Mouse (Mus musculus): ENCODE data around the gene Clca4a. TPM values are rescaled to one million over a fixed set of nuclear protein-coding genes. Genes with fewer than 3 reads are reported as not detected.

Clca4a gene
- not detected in 2 replicates for polyA plus RNA-seq (2014; fragmentation: Nextera tagmentation; extraction: Ambion mirVana)

DNA sequence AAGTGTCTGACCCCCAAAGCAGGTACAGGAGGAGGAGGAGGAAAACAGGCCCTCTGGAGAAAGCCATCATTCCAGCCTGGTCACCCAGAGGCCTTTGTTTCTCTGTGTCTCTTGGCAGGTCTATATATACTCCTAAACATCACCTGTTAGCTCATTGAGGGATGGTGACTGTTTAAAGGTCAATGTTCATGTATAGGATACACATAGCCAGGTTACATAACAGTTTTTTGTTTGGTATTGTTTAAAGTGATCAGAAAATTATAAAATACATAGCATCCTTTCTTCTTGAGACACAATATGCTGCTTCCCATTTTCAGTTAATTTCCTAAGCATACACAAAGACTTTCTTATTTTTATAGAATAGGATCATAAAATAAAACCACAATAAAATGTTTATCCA is at the start of gene Clca4a:
Gene Clca4a, minus strand, starts transcription at position 101 of the 400 bp plus-strand sequence.
- H3K36me3 ChIP-seq (ENCODE audit: control insufficient read depth, insufficient read depth, low read length) = no peaks in the 10 kb centered on the region
- no peaks in the 10 kb centered on the region for H3K9me3 ChIP-seq (ENCODE audit: control insufficient read depth, low read length)
- no peak within 1 kb of the TSS for H3K27ac ChIP-seq (ENCODE audit: low read depth, low read length)
- H3K4me2 ChIP-seq = no peak within 1 kb of the TSS
- H3K4me1 ChIP-seq (replicated peaks; ENCODE audit: control insufficient read depth, insufficient read depth, low read length) = no peaks in the 10 kb centered on the region
- no peak within 1 kb of the TSS for H3K4me3 ChIP-seq (ENCODE audit: low read depth, low read length)
- no peak for DNase-seq (ENCODE audit: low spot score)
- no peak within 1 kb of the TSS for H3K9ac ChIP-seq (ENCODE audit: low read depth, low read length)
- H3K27me3 ChIP-seq (replicated peaks; ENCODE audit: control insufficient read depth, insufficient read depth, low read length) = no peaks in the 10 kb centered on the region
- ATAC-seq (replicated peaks; ENCODE audit: low FRiP score) = no peak

DNA sequence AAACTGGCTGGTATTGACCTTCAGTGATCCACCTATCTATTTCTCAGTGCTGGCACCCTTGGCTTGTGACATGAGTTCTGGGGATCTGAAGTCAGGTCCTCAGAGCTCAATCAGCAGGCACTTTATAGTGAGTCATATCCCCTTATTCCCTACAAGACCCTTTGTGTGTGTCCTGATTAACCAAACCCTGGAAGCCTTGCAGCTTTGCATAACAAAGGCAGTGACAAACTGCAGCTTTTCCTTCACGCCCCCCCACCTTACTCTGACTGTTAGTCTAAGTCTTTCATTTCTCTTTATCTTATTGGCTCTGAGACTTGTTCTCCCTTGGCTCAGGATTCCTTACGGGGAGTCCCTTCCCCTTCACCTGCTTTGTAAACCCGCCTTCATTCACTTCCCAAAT is 43.0 kb upstream of the Clca4a start:
- Histone ChIP-seq H3K36me3 (ENCODE audit: control insufficient read depth, insufficient read depth, low read length) (no peaks in the 10 kb centered on the region), H3K4me3 (ENCODE audit: low read depth, low read length) (no peak overlapping the region), H3K9me3 (ENCODE audit: control insufficient read depth, low read length) (no peaks in the 10 kb centered on the region), H3K4me2 (no peak overlapping the region), H3K9ac (ENCODE audit: low read depth, low read length) (no peak overlapping the region), H3K4me1 (replicated peaks; ENCODE audit: control insufficient read depth, insufficient read depth, low read length) (no peaks in the 10 kb centered on the region), H3K27me3 (replicated peaks; ENCODE audit: control insufficient read depth, insufficient read depth, low read length) (no peaks in the 10 kb centered on the region), H3K27ac (ENCODE audit: low read depth, low read length) (no peak overlapping the region)
- WGBS = 81% methylated on average over 3 of the region's 3 CpGs
- no peak for ATAC-seq (replicated peaks; ENCODE audit: low FRiP score)
- no peak for DNase-seq (ENCODE audit: low spot score)

DNA sequence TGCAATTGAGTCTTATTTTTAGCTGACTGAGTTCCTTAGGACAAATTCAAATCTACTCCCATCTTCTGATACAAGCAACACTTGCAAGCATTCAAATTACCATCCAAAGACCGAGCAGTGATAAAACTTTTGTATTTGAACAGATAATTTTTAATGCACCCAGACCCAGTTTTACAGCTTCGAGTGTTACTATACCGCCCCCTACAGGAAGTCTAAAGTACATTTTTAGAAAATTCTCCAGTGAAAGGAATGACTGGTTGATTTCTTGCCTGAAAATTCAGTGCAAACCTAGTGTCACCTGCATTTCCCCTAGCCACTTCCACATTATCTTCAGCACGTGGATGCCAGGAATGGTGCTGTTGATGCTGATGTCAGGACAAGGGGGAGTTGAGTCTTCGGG is 29.6 kb upstream of the Clca4a start:
- no peaks in the 10 kb centered on the region for H3K36me3 ChIP-seq (ENCODE audit: control insufficient read depth, insufficient read depth, low read length)
- ATAC-seq (replicated peaks; ENCODE audit: low FRiP score) = no peak
- H3K4me3 ChIP-seq (ENCODE audit: low read depth, low read length) = no peak overlapping the region
- H3K27me3 ChIP-seq (replicated peaks; ENCODE audit: control insufficient read depth, insufficient read depth, low read length) = no peaks in the 10 kb centered on the region
- H3K4me2 ChIP-seq = no peak overlapping the region
- no peaks in the 10 kb centered on the region for H3K9me3 ChIP-seq (ENCODE audit: control insufficient read depth, low read length)
- no peak overlapping the region for H3K9ac ChIP-seq (ENCODE audit: low read depth, low read length)
- no peak overlapping the region for H3K27ac ChIP-seq (ENCODE audit: low read depth, low read length)
- no peaks in the 10 kb centered on the region for H3K4me1 ChIP-seq (replicated peaks; ENCODE audit: control insufficient read depth, insufficient read depth, low read length)
- WGBS = 36% methylated on average over 5 of the region's 5 CpGs
- no peak for DNase-seq (ENCODE audit: low spot score)

DNA sequence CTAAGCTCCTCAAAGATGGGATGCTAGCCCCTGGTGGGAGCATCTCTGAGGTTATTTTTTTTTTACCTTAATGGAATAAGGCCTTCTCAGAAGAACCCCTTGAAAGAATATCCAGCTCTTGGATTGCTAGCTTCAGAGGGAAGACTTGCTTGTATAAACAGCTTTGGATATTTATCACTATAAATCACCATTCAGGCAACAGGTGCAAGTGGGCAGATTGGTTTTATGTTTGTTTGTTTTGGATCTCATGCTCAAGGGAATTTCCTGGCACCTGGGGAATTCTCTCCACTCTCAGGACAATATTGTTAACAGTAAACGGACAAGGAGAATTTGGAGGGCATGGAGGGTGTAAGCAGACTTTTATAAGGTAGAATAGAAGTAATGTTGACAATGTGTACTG is 26.1 kb upstream of the Clca4a start:
- DNase-seq (ENCODE audit: low spot score) (no peak), ATAC-seq (replicated peaks; ENCODE audit: low FRiP score) (no peak)
- H3K27ac ChIP-seq (ENCODE audit: low read depth, low read length) = no peak overlapping the region
- WGBS = 61% methylated on average over 1 of the region's 1 CpGs
- H3K9ac ChIP-seq (ENCODE audit: low read depth, low read length) = no peak overlapping the region
- H3K4me2 ChIP-seq = no peak overlapping the region
- no peak overlapping the region for H3K4me3 ChIP-seq (ENCODE audit: low read depth, low read length)
- H3K27me3 ChIP-seq (replicated peaks; ENCODE audit: control insufficient read depth, insufficient read depth, low read length) = no peaks in the 10 kb centered on the region
- H3K4me1 ChIP-seq (replicated peaks; ENCODE audit: control insufficient read depth, insufficient read depth, low read length) = no peaks in the 10 kb centered on the region
- no peaks in the 10 kb centered on the region for H3K36me3 ChIP-seq (ENCODE audit: control insufficient read depth, insufficient read depth, low read length)
- no peaks in the 10 kb centered on the region for H3K9me3 ChIP-seq (ENCODE audit: control insufficient read depth, low read length)

DNA sequence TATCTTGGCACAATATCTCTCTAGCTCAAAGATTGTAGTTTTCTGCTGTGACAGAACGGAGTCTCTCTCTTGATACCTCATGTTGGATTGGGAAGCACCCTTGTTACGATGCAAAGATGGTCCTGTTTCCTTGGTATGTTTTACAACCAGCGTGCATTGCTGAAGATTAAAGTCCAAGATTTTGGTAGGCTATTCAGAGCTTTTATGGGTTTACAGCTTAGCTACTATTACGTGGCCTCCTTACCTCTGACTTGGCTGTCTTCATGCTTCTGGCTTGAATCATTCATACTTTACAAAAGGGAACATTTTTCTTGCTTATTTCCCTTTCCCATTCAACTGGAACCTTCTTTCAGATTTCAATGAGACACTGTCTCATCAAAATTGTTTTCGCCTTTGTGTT is 18.2 kb upstream of the Clca4a start:
- Histone ChIP-seq H3K4me3 (ENCODE audit: low read depth, low read length) (no peak overlapping the region), H3K36me3 (ENCODE audit: control insufficient read depth, insufficient read depth, low read length) (no peaks in the 10 kb centered on the region), H3K4me2 (no peak overlapping the region), H3K27ac (ENCODE audit: low read depth, low read length) (no peak overlapping the region), H3K27me3 (replicated peaks; ENCODE audit: control insufficient read depth, insufficient read depth, low read length) (no peaks in the 10 kb centered on the region), H3K4me1 (replicated peaks; ENCODE audit: control insufficient read depth, insufficient read depth, low read length) (no peaks in the 10 kb centered on the region), H3K9me3 (ENCODE audit: control insufficient read depth, low read length) (no peaks in the 10 kb centered on the region), H3K9ac (ENCODE audit: low read depth, low read length) (no peak overlapping the region)
- DNase-seq (ENCODE audit: low spot score) (no peak), ATAC-seq (replicated peaks; ENCODE audit: low FRiP score) (no peak)
- 81% methylated on average over 5 of the region's 5 CpGs for WGBS

DNA sequence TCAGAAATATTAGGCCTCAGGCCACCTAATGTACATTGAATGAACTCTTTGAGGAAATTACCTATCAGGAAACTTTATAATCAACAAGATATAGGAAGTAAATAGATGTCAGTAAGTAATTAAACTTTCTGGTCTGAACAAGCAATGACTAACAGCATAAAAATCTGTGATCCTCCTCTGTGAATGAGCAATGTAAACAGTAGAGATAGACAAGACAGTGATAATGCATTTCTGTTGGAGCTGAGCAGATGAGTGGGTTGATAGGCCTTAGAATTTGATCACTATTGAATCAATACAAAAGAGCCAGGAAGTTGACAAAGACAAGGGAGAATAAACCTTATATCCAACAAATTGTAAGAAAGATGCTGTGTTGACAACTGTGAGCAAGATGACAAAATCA is 17.8 kb upstream of the Clca4a start:
- DNase-seq (ENCODE audit: low spot score) = no peak
- no peak for ATAC-seq (replicated peaks; ENCODE audit: low FRiP score)
- Histone ChIP-seq H3K36me3 (ENCODE audit: control insufficient read depth, insufficient read depth, low read length) (no peaks in the 10 kb centered on the region), H3K9ac (ENCODE audit: low read depth, low read length) (no peak overlapping the region), H3K4me2 (no peak overlapping the region), H3K27ac (ENCODE audit: low read depth, low read length) (no peak overlapping the region), H3K9me3 (ENCODE audit: control insufficient read depth, low read length) (no peaks in the 10 kb centered on the region), H3K4me1 (replicated peaks; ENCODE audit: control insufficient read depth, insufficient read depth, low read length) (no peaks in the 10 kb centered on the region), H3K27me3 (replicated peaks; ENCODE audit: control insufficient read depth, insufficient read depth, low read length) (no peaks in the 10 kb centered on the region), H3K4me3 (ENCODE audit: low read depth, low read length) (no peak overlapping the region)

DNA sequence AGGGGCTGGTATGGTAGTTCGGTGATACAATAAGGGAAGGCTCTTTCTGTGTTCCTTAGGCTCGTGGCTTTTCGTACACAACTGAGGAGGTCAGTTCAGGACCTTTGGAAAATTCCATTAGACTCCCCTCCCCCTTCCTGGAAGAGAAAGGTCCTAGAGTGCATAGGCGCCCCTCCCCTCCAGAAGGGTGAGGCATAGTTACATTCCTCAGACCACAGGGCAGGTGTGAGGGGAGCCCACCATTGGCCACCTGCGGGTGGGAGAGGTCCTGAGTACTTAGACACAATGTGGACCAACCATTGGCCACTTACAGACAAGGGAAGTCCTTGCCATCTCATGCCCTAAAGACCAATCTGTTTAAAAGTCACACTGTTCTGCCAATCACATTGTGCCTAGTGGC is 11.0 kb upstream of the Clca4a start:
- no peaks in the 10 kb centered on the region for H3K36me3 ChIP-seq (ENCODE audit: control insufficient read depth, insufficient read depth, low read length)
- H3K27ac ChIP-seq (ENCODE audit: low read depth, low read length) = no peak overlapping the region
- no peak overlapping the region for H3K4me3 ChIP-seq (ENCODE audit: low read depth, low read length)
- ATAC-seq (replicated peaks; ENCODE audit: low FRiP score) (no peak), DNase-seq (ENCODE audit: low spot score) (no peak)
- 69% methylated on average over 5 of the region's 5 CpGs for WGBS
- no peaks in the 10 kb centered on the region for H3K9me3 ChIP-seq (ENCODE audit: control insufficient read depth, low read length)
- H3K27me3 ChIP-seq (replicated peaks; ENCODE audit: control insufficient read depth, insufficient read depth, low read length) = no peaks in the 10 kb centered on the region
- no peak overlapping the region for H3K4me2 ChIP-seq
- no peak overlapping the region for H3K9ac ChIP-seq (ENCODE audit: low read depth, low read length)
- no peaks in the 10 kb centered on the region for H3K4me1 ChIP-seq (replicated peaks; ENCODE audit: control insufficient read depth, insufficient read depth, low read length)

DNA sequence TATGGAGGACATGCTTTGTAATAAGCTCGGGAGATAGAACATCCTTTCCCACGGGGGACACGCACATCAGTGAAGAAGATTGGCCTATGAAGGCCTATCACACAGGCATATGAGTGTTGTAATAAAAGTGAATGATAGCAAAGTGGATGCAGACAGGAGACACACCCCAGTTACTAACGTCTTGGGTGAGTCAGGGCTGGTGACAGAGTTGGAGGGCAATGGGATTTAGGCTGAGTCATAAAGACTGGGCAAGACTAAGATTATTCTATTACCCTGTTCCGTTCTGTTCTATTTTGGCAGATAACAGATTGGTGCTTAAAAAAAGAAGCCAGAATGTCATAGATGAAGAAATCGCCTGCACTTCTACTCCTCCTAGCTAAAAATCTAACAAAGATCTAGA is 5.7 kb upstream of the Clca4a start:
- DNase-seq (ENCODE audit: low spot score) (no peak), ATAC-seq (replicated peaks; ENCODE audit: low FRiP score) (no peak)
- no peak overlapping the region for H3K9ac ChIP-seq (ENCODE audit: low read depth, low read length)
- H3K4me3 ChIP-seq (ENCODE audit: low read depth, low read length) = no peak overlapping the region
- no peak overlapping the region for H3K4me2 ChIP-seq
- no peaks in the 10 kb centered on the region for H3K27me3 ChIP-seq (replicated peaks; ENCODE audit: control insufficient read depth, insufficient read depth, low read length)
- no peak overlapping the region for H3K27ac ChIP-seq (ENCODE audit: low read depth, low read length)
- no peaks in the 10 kb centered on the region for H3K36me3 ChIP-seq (ENCODE audit: control insufficient read depth, insufficient read depth, low read length)
- no peaks in the 10 kb centered on the region for H3K9me3 ChIP-seq (ENCODE audit: control insufficient read depth, low read length)
- H3K4me1 ChIP-seq (replicated peaks; ENCODE audit: control insufficient read depth, insufficient read depth, low read length) = no peaks in the 10 kb centered on the region
- WGBS = 85% methylated on average over 6 of the region's 6 CpGs

DNA sequence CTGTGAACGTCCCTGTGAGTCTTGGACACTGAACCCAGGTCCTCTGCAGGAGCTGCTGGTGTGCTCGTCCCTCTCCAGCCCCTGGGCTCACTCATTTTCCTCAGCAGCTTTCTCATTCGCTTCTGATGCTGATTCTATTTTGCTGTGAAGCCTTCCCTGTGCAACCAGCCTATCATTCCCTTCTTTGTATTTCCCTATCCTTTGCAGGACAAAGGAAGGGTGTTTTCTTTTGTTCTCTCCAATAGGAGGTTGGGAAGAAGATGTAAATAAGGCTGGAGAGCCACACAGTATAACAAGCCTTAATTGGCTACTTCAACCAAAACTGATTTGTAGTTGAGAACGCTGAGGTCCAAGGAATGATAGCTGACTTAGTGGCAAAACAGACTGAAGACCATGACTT is 2.8 kb upstream of the Clca4a start:
- H3K36me3 ChIP-seq (ENCODE audit: control insufficient read depth, insufficient read depth, low read length) = no peaks in the 10 kb centered on the region
- no peaks in the 10 kb centered on the region for H3K9me3 ChIP-seq (ENCODE audit: control insufficient read depth, low read length)
- H3K9ac ChIP-seq (ENCODE audit: low read depth, low read length) = no peak overlapping the region
- H3K27ac ChIP-seq (ENCODE audit: low read depth, low read length) = no peak overlapping the region
- no peaks in the 10 kb centered on the region for H3K27me3 ChIP-seq (replicated peaks; ENCODE audit: control insufficient read depth, insufficient read depth, low read length)
- H3K4me2 ChIP-seq = no peak overlapping the region
- H3K4me3 ChIP-seq (ENCODE audit: low read depth, low read length) = no peak overlapping the region
- no peak for ATAC-seq (replicated peaks; ENCODE audit: low FRiP score)
- no peaks in the 10 kb centered on the region for H3K4me1 ChIP-seq (replicated peaks; ENCODE audit: control insufficient read depth, insufficient read depth, low read length)
- 53% methylated on average over 4 of the region's 4 CpGs for WGBS
- DNase-seq (ENCODE audit: low spot score) = no peak

Data from liver, embryonic 11.5 days (tissue).